Mouse (Mus musculus) MEL (cell line): ENCODE measurements around the gene Psmd4. TPM values are rescaled to one million over a fixed set of nuclear protein-coding genes. Genes with fewer than 3 reads are reported as not detected.

Source experiments
- DNase-seq: peaks from one replicate; pipeline ENCODE4 v3.0.0; 2011; ENCODE audit warnings: low read depth, low spot score
- H3K27ac ChIP-seq: 2 replicates; pipeline ENCODE4 v1.5.1; 2012; ENCODE audit warnings: low read depth, mild to moderate bottlenecking, control low read depth, low read length, moderate library complexity; ENCODE audit not compliant: control insufficient read depth
- H3K27me3 ChIP-seq, 2 experiments: fragments of 150-350 bp in 1 of 2; sonication (generic) in 1 of 2; 2 replicates each; pipeline ENCODE4 v1.6.1; 2012; ENCODE audit warnings: low read length in 2 of 2, mild to moderate bottlenecking in 2 of 2, improper control_type of control experiment in 1 of 2, moderate library complexity in 1 of 2; ENCODE audit not compliant: insufficient read depth in 2 of 2, control insufficient read depth in 1 of 2
- H3K36me3 ChIP-seq, 2 experiments: 2 replicates each; pipeline ENCODE4 v1.6.1; 2012 to 2014; ENCODE audit warnings: low read length in 2 of 2, improper control_type of control experiment in 1 of 2, inconsistent platforms in 1 of 2, mild to moderate bottlenecking in 1 of 2; ENCODE audit not compliant: insufficient read depth in 2 of 2, control insufficient read depth in 1 of 2
- H3K4me1 ChIP-seq, 2 experiments: fragments of 150-350 bp in 1 of 2; sonication (generic) in 1 of 2; 2 replicates each; pipeline ENCODE4 v1.6.1; 2012; ENCODE audit warnings: low read length in 2 of 2, improper control_type of control experiment in 1 of 2, mild to moderate bottlenecking in 1 of 2; ENCODE audit not compliant: insufficient read depth in 2 of 2, control insufficient read depth in 1 of 2
- H3K4me3 ChIP-seq, 2 experiments: fragments of 150-350 bp in 1 of 2; sonication (generic) in 1 of 2; 2 replicates each; pipeline ENCODE4 v1.5.1; 2012; ENCODE audit warnings: low read depth in 2 of 2, low read length in 2 of 2, mild to moderate bottlenecking in 2 of 2, moderate library complexity in 2 of 2, control low read depth in 1 of 2, improper control_type of control experiment in 1 of 2; ENCODE audit not compliant: control insufficient read depth in 1 of 2, insufficient read depth in 1 of 2
- H3K79me2 ChIP-seq: 2 replicates; pipeline ENCODE4 v1.6.1; 2012; ENCODE audit warnings: mild to moderate bottlenecking, low read length, moderate library complexity; ENCODE audit not compliant: control insufficient read depth, poor library complexity, insufficient read depth
- H3K9ac ChIP-seq: 2 replicates; pipeline ENCODE4 v1.6.1; 2012; ENCODE audit warnings: low read depth, mild to moderate bottlenecking, control low read depth, low read length, moderate library complexity; ENCODE audit not compliant: control insufficient read depth, poor library complexity, severe bottlenecking
- H3K9me3 ChIP-seq: fragments of 150-350 bp; sonication (generic); replicated peaks from 2 replicates; pipeline ENCODE4 v1.6.1; 2012; ENCODE audit warnings: mild to moderate bottlenecking, low read length, improper control_type of control experiment, moderate library complexity; ENCODE audit not compliant: insufficient read depth
- BHLHE40 ChIP-seq: IDR thresholded peaks from 2 replicates; pipeline ENCODE4 v1.6.1; 2012; ENCODE audit warnings: low read depth, mild to moderate bottlenecking, inconsistent platforms, low read length, improper control_type of control experiment, borderline replicate concordance
- CTCF ChIP-seq, 3 experiments: IDR thresholded peaks in 2 of 3; conservative IDR thresholded peaks in 1 of 3; 2 replicates each; pipeline ENCODE4 v1.5.1; 2011 to 2012; ENCODE audit warnings: low read length in 3 of 3, low read depth in 2 of 3, mild to moderate bottlenecking in 2 of 3, improper control_type of control experiment in 1 of 3, inconsistent platforms in 1 of 3, mixed read lengths in 1 of 3, moderate library complexity in 1 of 3; ENCODE audit not compliant: control insufficient read depth in 1 of 3, insufficient read depth in 1 of 3, poor library complexity in 1 of 3, severe bottlenecking in 1 of 3
- E2F4 ChIP-seq: IDR thresholded peaks from 2 replicates; pipeline ENCODE4 v1.6.1; 2011; ENCODE audit warnings: low read depth, low read length, improper control_type of control experiment, borderline replicate concordance
- ETS1 ChIP-seq: IDR thresholded peaks from 2 replicates; pipeline ENCODE4 v1.6.1; 2012; ENCODE audit warnings: low read depth, mild to moderate bottlenecking, inconsistent platforms, low read length, improper control_type of control experiment, moderate library complexity
- GABPA ChIP-seq: IDR thresholded peaks from 2 replicates; pipeline ENCODE4 v1.6.1; 2012; ENCODE audit warnings: low read depth, mild to moderate bottlenecking, inconsistent platforms, low read length, improper control_type of control experiment, moderate library complexity
- GATA1 ChIP-seq: IDR thresholded peaks from 2 replicates; pipeline ENCODE4 v1.6.1; 2011; ENCODE audit warnings: low read depth, low read length, improper control_type of control experiment
- HCFC1 ChIP-seq: IDR thresholded peaks from 2 replicates; pipeline ENCODE4 v1.6.1; 2012; ENCODE audit warnings: low read depth, mild to moderate bottlenecking, inconsistent platforms, low read length, improper control_type of control experiment, moderate library complexity
- JUND ChIP-seq: IDR thresholded peaks from 2 replicates; pipeline ENCODE4 v1.6.1; 2011; ENCODE audit warnings: low read depth, mild to moderate bottlenecking, improper control_type of control experiment, low read length
- KAT2A ChIP-seq: conservative IDR thresholded peaks from 2 replicates; pipeline ENCODE4 v1.6.1; 2012; ENCODE audit warnings: low read depth, low read length, improper control_type of control experiment, inconsistent platforms
- MAX ChIP-seq: IDR thresholded peaks from 2 replicates; pipeline ENCODE4 v1.6.1; 2011; ENCODE audit warnings: low read length, improper control_type of control experiment
- MEF2A ChIP-seq: IDR thresholded peaks from 2 replicates; pipeline ENCODE4 v1.6.1; 2014; ENCODE audit warnings: low read depth, mild to moderate bottlenecking, inconsistent platforms, low read length, improper control_type of control experiment; ENCODE audit not compliant: poor library complexity, insufficient replicate concordance, severe bottlenecking; ENCODE audit errors: extremely low read depth
- MXI1 ChIP-seq: IDR thresholded peaks from 2 replicates; pipeline ENCODE4 v1.6.1; 2011; ENCODE audit warnings: mild to moderate bottlenecking, low read depth, low read length, improper control_type of control experiment
- MYC ChIP-seq: IDR thresholded peaks from 2 replicates; pipeline ENCODE4 v1.6.1; 2011; ENCODE audit warnings: low read depth, mild to moderate bottlenecking, low read length, improper control_type of control experiment, moderate library complexity
- NELFE ChIP-seq: IDR thresholded peaks from 2 replicates; pipeline ENCODE4 v1.6.1; 2011; ENCODE audit warnings: low read depth, low read length, improper control_type of control experiment
- POLR2A ChIP-seq, 2 experiments: IDR thresholded peaks; 2 replicates each; pipeline ENCODE4 v1.6.1; 2011 to 2012; ENCODE audit warnings: low read length in 2 of 2, mild to moderate bottlenecking in 2 of 2, control low read depth in 1 of 2, improper control_type of control experiment in 1 of 2, low read depth in 1 of 2, moderate library complexity in 1 of 2; ENCODE audit not compliant: control insufficient read depth in 1 of 2, insufficient read depth in 1 of 2, poor library complexity in 1 of 2
- POLR2AphosphoS5 ChIP-seq: IDR thresholded peaks from 2 replicates; pipeline ENCODE4 v1.6.1; 2012; ENCODE audit warnings: low read depth, borderline replicate concordance, mild to moderate bottlenecking, inconsistent platforms, low read length, moderate library complexity, mixed read lengths
- SIN3A ChIP-seq: IDR thresholded peaks from 2 replicates; pipeline ENCODE4 v1.6.1; 2012; ENCODE audit warnings: low read length, improper control_type of control experiment, inconsistent platforms
- TAL1 ChIP-seq: IDR thresholded peaks from 2 replicates; pipeline ENCODE4 v1.6.1; 2012; ENCODE audit warnings: mild to moderate bottlenecking, inconsistent platforms, low read length, moderate library complexity, mixed read lengths
- TBP ChIP-seq: IDR thresholded peaks from 2 replicates; pipeline ENCODE4 v1.8.0; 2011; ENCODE audit warnings: low read depth, low read length, improper control_type of control experiment
- TCF12 ChIP-seq: IDR thresholded peaks from 2 replicates; pipeline ENCODE4 v1.6.1; 2014; ENCODE audit warnings: low read depth, mild to moderate bottlenecking, inconsistent platforms, low read length, improper control_type of control experiment, moderate library complexity
- USF1 ChIP-seq: IDR thresholded peaks from 2 replicates; pipeline ENCODE4 v1.6.1; 2014; ENCODE audit warnings: low read depth, mild to moderate bottlenecking, inconsistent platforms, low read length, improper control_type of control experiment, moderate library complexity
- ZMIZ1 ChIP-seq: IDR thresholded peaks from 2 replicates; pipeline ENCODE4 v1.6.1; 2012; ENCODE audit warnings: low read depth, mild to moderate bottlenecking, inconsistent platforms, low read length, improper control_type of control experiment, moderate library complexity
- ZNF384 ChIP-seq: IDR thresholded peaks from 2 replicates; pipeline ENCODE4 v1.6.1; 2012; ENCODE audit warnings: low read depth, mild to moderate bottlenecking, inconsistent platforms, low read length, improper control_type of control experiment
- polyA plus RNA-seq, 2 experiments: library from polyadenylated mRNA; stranded (reverse) in 1 of 2; unstranded in 1 of 2; fragments of >175 nt in 1 of 2; fragments of >200 nt in 1 of 2; gene quantifications; 2 replicates each; pipeline versions ENCODE4 v1.2.1 to v1.2.4; 2012; ENCODE audit warnings: low replicate concordance in 2 of 2, low read depth in 1 of 2; ENCODE audit not compliant: insufficient read length in 2 of 2, insufficient read depth in 1 of 2, missing spikeins in 1 of 2
- total RNA-seq: library from RNA; depleted of rRNA; stranded (reverse); fragments of 300-350 nt; gene quantifications from 2 replicates; pipeline ENCODE4 v1.2.3, GENCODE M21; 2012

Psmd4 gene
- total and polyA plus RNA-seq, 3 experiments = 631 to 816 TPM; not detected in 1

- TF ChIP-seq CTCF (IDR thresholded peaks at IDR 0.05 in 2 of 3, conservative IDR thresholded peaks at IDR 0.05 in 1 of 3; ENCODE audit: control insufficient read depth in 1 of 3, insufficient read depth in 1 of 3, low read depth in 2 of 3, low read length in 3 of 3, poor library complexity in 1 of 3, severe bottlenecking in 1 of 3) (no peak), TCF12 (no peak), POLR2A (IDR thresholded peaks at IDR 0.05; ENCODE audit: control insufficient read depth in 1 of 2, insufficient read depth in 1 of 2, low read depth in 1 of 2, low read length in 2 of 2, poor library complexity in 1 of 2) (peak in 1 of 2 experiments; percentile 38; a peak in 2 of 4 replicates), MEF2A (no peak), GABPA (no peak), E2F4 (no peak), NELFE (no peak; the same call in 1 of the 2 replicates), JUND (no peak), KAT2A (0 out of 2 replicates have a peak, but pooled peaks have one; percentile 17), ZNF384 (no peak)
Measured at GRCm38 (mm10) chr3:95027057-95027645, 15.3 kb downstream of the Psmd4 start (continued).

- Histone ChIP-seq H3K36me3 (peaks cover 0 to 12% of the 10 kb centered on the region in 2 experiments; a peak in 2 of 4 replicates), H3K27ac (peak overlapping the region; percentile 43), H3K9me3 (no peaks in the 10 kb centered on the region), H3K27me3 (no peaks in the 10 kb centered on the region), H3K4me1 (peaks cover 9 to 13% of the 10 kb centered on the region in 2 experiments), H3K4me3 (peak overlapping the region; percentile 47 to 51), H3K79me2 (no peaks in the 10 kb centered on the region), H3K9ac (peak overlapping the region; percentile 63)
- peak; percentile 77 for DNase-seq
- TF ChIP-seq SIN3A (peak; percentile 13), TBP (peak; percentile 96), ZMIZ1 (peak; percentile 71; the same call in 1 of the 2 replicates), MYC (0 out of 2 replicates have a peak, but pooled peaks have one; percentile 19), POLR2A (IDR thresholded peaks at IDR 0.05; ENCODE audit: control insufficient read depth in 1 of 2, insufficient read depth in 1 of 2, low read depth in 1 of 2, low read length in 2 of 2, poor library complexity in 1 of 2) (peak in 1 of 2 experiments; percentile 27; a peak in 1 of 4 replicates), CTCF (IDR thresholded peaks at IDR 0.05 in 2 of 3, conservative IDR thresholded peaks at IDR 0.05 in 1 of 3; ENCODE audit: control insufficient read depth in 1 of 3, insufficient read depth in 1 of 3, low read depth in 2 of 3, low read length in 3 of 3, poor library complexity in 1 of 3, severe bottlenecking in 1 of 3) (no peak), USF1 (no peak), GATA1 (peak; percentile 92), NELFE (peak; percentile 51; the same call in 1 of the 2 replicates)
Measured at GRCm38 (mm10) chr3:95025202-95025601, 17.2 kb downstream of the Psmd4 start.

GRCm38 (mm10) chr3:95024551-95024950 lies 17.9 kb downstream of the Psmd4 start:
- Histone ChIP-seq H3K27ac (peak overlapping the region; percentile 43), H3K27me3 (no peaks in the 10 kb centered on the region), H3K4me1 (peaks cover 9 to 13% of the 10 kb centered on the region in 2 experiments)
- TF ChIP-seq MYC (peak; percentile 88), ZMIZ1 (peak; percentile 60; the same call in 1 of the 2 replicates), HCFC1 (no peak), POLR2AphosphoS5 (0 out of 2 replicates have a peak, but pooled peaks have one; percentile 77), MAX (peak; percentile 96), USF1 (peak; percentile 85), MXI1 (peak; percentile 97), SIN3A (peak; percentile 60; the same call in 1 of the 2 replicates), TAL1 (no peak), BHLHE40 (peak; percentile 97), ETS1 (peak; percentile 33; the same call in 1 of the 2 replicates), ZNF384 (no peak), TBP (peak; percentile 79)
- TF ChIP-seq, all 39 proteins: peak for 10
- peak; percentile 84 for DNase-seq
- Histone ChIP-seq H3K4me3 (peak overlapping the region; percentile 47 to 51), H3K9me3 (no peaks in the 10 kb centered on the region), H3K9ac (peak overlapping the region; percentile 63), H3K36me3 (peaks cover 0 to 12% of the 10 kb centered on the region in 2 experiments; a peak in 2 of 4 replicates), H3K79me2 (no peaks in the 10 kb centered on the region)
